Mouse (Mus musculus) frontal cortex, postnatal 14 days (tissue): ENCODE measurements at regions not wholly inside any gene's neighbourhood (a gene's known extent, or its start where the extent isn't known, plus 50 kb on each side); places are given as distances from the start of the nearest gene placed in this dataset.

Experiments used
- DNase-seq, 2 experiments: peaks; one replicate each; pipeline ENCODE4 v3.0.0; 2022; ENCODE audit warnings: low spot score in 2 of 2

GRCm38 (mm10) chr7:135767493-135767892, 51.3 kb upstream of the Mki67 start:
- no peak for DNase-seq

GRCm38 (mm10) chr7:135768064-135768463, 51.9 kb upstream of the Mki67 start:
- DNase-seq = no peak

- DNase-seq = peak; percentile 60 to 70
These were observed 52.4 kb upstream of the Mki67 start for GRCm38 (mm10) chr7:135768592-135768991.

- DNase-seq = no peak
These were observed 53.0 kb upstream of the Mki67 start for GRCm38 (mm10) chr7:135769082-135769673.

GRCm38 (mm10) chr7:135770051-135770450, 53.9 kb upstream of the Mki67 start:
- no peak for DNase-seq

- DNase-seq = no peak
These were observed 59.8 kb upstream of the Mki67 start for GRCm38 (mm10) chr7:135775832-135776433.

- DNase-seq = no peak
These were observed 74.0 kb upstream of the Mki67 start for GRCm38 (mm10) chr7:135790167-135790566.

GRCm38 (mm10) chr7:135790978-135791377, 74.8 kb upstream of the Mki67 start:
- DNase-seq = peak; percentile 40 to 70

GRCm38 (mm10) chr7:135791953-135792690, 76.0 kb upstream of the Mki67 start:
- no peak for DNase-seq

GRCm38 (mm10) chr7:135792918-135793317, 76.8 kb upstream of the Mki67 start:
- DNase-seq = no peak

- no peak for DNase-seq
These were observed 78.1 kb upstream of the Mki67 start for GRCm38 (mm10) chr7:135794238-135794637.

- no peak for DNase-seq
These were observed 78.5 kb upstream of the Mki67 start for GRCm38 (mm10) chr7:135794679-135795078.

- DNase-seq = no peak
These were observed 82.3 kb upstream of the Mki67 start for GRCm38 (mm10) chr7:135798441-135798840.

- peak; percentile 20 to 35 for DNase-seq
These were observed 86.5 kb upstream of the Mki67 start for GRCm38 (mm10) chr7:135802598-135803121.

GRCm38 (mm10) chr7:135804730-135805129, 88.6 kb upstream of the Mki67 start:
- DNase-seq = no peak

GRCm38 (mm10) chr7:135806139-135806538, 90.0 kb upstream of the Mki67 start:
- no peak for DNase-seq

GRCm38 (mm10) chr7:135806673-135807072, 90.5 kb upstream of the Mki67 start:
- DNase-seq = no peak

GRCm38 (mm10) chr7:135809167-135809566, 93.0 kb upstream of the Mki67 start:
- no peak for DNase-seq

- DNase-seq = no peak
These were observed 93.7 kb upstream of the Mki67 start for GRCm38 (mm10) chr7:135809751-135810379.

GRCm38 (mm10) chr7:135810971-135811370, 94.8 kb upstream of the Mki67 start:
- no peak for DNase-seq

- no peak for DNase-seq
These were observed 97.5 kb upstream of the Mki67 start for GRCm38 (mm10) chr7:135813616-135814015.

GRCm38 (mm10) chr7:135816191-135816590, 100.0 kb upstream of the Mki67 start:
- DNase-seq = no peak
